8 mouse cellular contexts compared by ENCODE assay signal in the genomic region with DNA sequence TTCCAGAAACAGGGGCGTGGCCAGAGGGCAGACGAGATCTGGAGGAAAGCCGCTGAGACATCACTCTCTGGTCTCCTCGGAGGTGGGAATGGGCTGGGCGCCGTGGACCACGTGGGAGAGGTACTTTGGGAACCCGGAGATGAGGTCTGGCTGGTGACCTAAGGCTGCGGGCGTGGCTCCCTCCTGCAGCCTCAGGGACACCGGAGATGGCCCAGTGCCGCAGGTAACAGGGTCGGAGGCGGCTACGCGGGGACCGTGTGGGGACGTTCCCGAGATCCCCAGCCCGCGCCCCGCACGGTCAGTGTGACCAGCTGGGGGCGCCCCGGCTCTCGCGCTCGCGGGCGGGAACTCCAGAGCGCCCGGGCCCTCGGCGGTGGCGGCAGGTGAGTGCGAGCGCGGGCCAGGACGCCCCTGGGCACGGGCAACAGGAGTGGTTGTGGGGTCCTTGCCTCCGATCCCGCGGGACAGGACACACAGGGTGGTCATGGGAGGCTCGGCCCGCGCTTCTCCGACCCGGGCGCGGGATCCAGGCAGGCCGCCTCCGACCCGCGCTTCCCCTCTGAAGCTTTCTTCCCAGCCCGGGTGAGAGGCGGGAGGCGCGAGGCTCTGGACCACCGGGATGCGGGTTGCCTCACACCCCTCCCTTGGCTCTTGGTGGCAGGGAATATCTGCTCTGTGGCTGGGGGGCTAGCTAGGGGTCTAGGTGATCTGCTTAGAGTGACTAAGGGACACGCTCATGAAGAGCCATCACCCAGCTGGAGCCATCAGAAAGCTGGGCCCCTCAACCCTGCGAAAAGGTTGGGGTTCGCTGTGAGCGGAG. TPM values are rescaled to one million over a fixed set of nuclear protein-coding genes. Genes with fewer than 3 reads are reported as not detected.
DNase-seq lines count a peak whose midpoint lies in the region; ATAC-seq lines count a peak whose summit lies in the region.

A gene (plus strand): TSS at position 173 of the 820 bp plus-strand sequence.

- ATAC-seq in embryonic facial prominence, embryonic 14.5 days (ENCODE audit: low read depth): peak; percentile 73
- peak; percentile 57 for ATAC-seq in heart, embryonic 16.5 days (replicated peaks; ENCODE audit: extremely low read depth, insufficient read depth, low FRiP score)
- ATAC-seq in limb, embryonic 12.5 days (ENCODE audit: insufficient number of reproducible peaks, insufficient read depth, low FRiP score, low TSS enrichment, low read depth): peak; percentile 17; the same call in 1 of the 2 replicates

- no peaks in the 10 kb centered on the region for H3K9me3 ChIP-seq in embryonic facial prominence, embryonic 14.5 days (ENCODE audit: control insufficient read depth, low read length)
- no peaks in the 10 kb centered on the region for H3K9me3 ChIP-seq in heart, embryonic 16.5 days (replicated peaks; ENCODE audit: control insufficient read depth, low read length)
- H3K9me3 ChIP-seq in limb, embryonic 12.5 days: no peaks in the 10 kb centered on the region
- H3K9me3 ChIP-seq in midbrain, embryonic 10.5 days (replicated peaks): no peaks in the 10 kb centered on the region

- peak within 1 kb of the TSS; percentile 94 for H3K4me2 ChIP-seq in embryonic facial prominence, embryonic 14.5 days (ENCODE audit: low read depth, low read length)
- H3K4me2 ChIP-seq in heart, embryonic 16.5 days (ENCODE audit: low read depth, low read length): peak within 1 kb of the TSS; percentile 97
- peak within 1 kb of the TSS; percentile 83 for H3K4me2 ChIP-seq in limb, embryonic 12.5 days

- peak within 1 kb of the TSS; percentile 64 for H3K9ac ChIP-seq in embryonic facial prominence, embryonic 14.5 days (ENCODE audit: low read depth, low read length)
- H3K9ac ChIP-seq in heart, embryonic 16.5 days (ENCODE audit: low read length): peak within 1 kb of the TSS; percentile 76
- H3K9ac ChIP-seq in limb, embryonic 12.5 days (replicated peaks): peak within 1 kb of the TSS; percentile 67

- no peaks in the 10 kb centered on the region for H3K4me1 ChIP-seq in embryonic facial prominence, embryonic 14.5 days (ENCODE audit: control insufficient read depth, insufficient read depth, low read length)
- peaks cover 7% of the 10 kb centered on the region for H3K4me1 ChIP-seq in heart, embryonic 16.5 days (ENCODE audit: control insufficient read depth, insufficient read depth, low read length)
- H3K4me1 ChIP-seq in limb, embryonic 12.5 days (replicated peaks): peaks cover 12% of the 10 kb centered on the region
- H3K4me1 ChIP-seq in midbrain, embryonic 10.5 days: peaks cover 19% of the 10 kb centered on the region

- WGBS in embryonic facial prominence, embryonic 14.5 days: 6% methylated on average over 40 of the region's 64 CpGs
- WGBS in heart, embryonic 16.5 days: 4% methylated on average over 63 of the region's 64 CpGs
- WGBS in limb, embryonic 12.5 days: 3% methylated on average over 63 of the region's 64 CpGs
- 4% methylated on average over 59 of the region's 64 CpGs for WGBS in midbrain, embryonic 10.5 days

- DNase-seq in adrenal gland, adult (ENCODE audit: inconsistent age in 2 of 2, low spot score in 1 of 2): peak; percentile 69 to 83
- no peak for DNase-seq in adrenal gland, adult 8-10 months
- peak; percentile 79 for DNase-seq in adrenal gland, postnatal 25 days
- no peak for DNase-seq in embryonic facial prominence, embryonic 14.5 days (ENCODE audit: low spot score)
- DNase-seq in midbrain, embryonic 10.5 days (ENCODE audit: low spot score): peak; percentile 58
- peak; percentile 50 to 66 for DNase-seq in spleen, postnatal 14 days (ENCODE audit: low spot score in 2 of 2)

- H3K4me3 ChIP-seq in embryonic facial prominence, embryonic 14.5 days (ENCODE audit: low read depth, low read length): peak within 1 kb of the TSS; percentile 47
- H3K4me3 ChIP-seq in heart, embryonic 16.5 days (ENCODE audit: low read length): peak within 1 kb of the TSS; percentile 49
- peak within 1 kb of the TSS; percentile 40 for H3K4me3 ChIP-seq in limb, embryonic 12.5 days (replicated peaks)
- H3K4me3 ChIP-seq in midbrain, embryonic 10.5 days: peak within 1 kb of the TSS; percentile 59

- H3K27me3 ChIP-seq in embryonic facial prominence, embryonic 14.5 days (replicated peaks; ENCODE audit: control insufficient read depth, insufficient read depth, low read length): 0 out of 2 replicates have a peak, but pooled peaks cover 7% of the 10 kb centered on the region
- H3K27me3 ChIP-seq in heart, embryonic 16.5 days (ENCODE audit: control insufficient read depth, insufficient read depth, low read length): peaks cover 12% of the 10 kb centered on the region
- peaks cover 39% of the 10 kb centered on the region for H3K27me3 ChIP-seq in limb, embryonic 12.5 days
- H3K27me3 ChIP-seq in midbrain, embryonic 10.5 days (ENCODE audit: low read depth, poor library complexity, severe bottlenecking): peaks cover 76% of the 10 kb centered on the region

- H3K36me3 ChIP-seq in embryonic facial prominence, embryonic 14.5 days (ENCODE audit: control insufficient read depth, insufficient read depth, low read length): no peaks in the 10 kb centered on the region
- H3K36me3 ChIP-seq in heart, embryonic 16.5 days (ENCODE audit: control insufficient read depth, insufficient read depth): no peaks in the 10 kb centered on the region
- no peaks in the 10 kb centered on the region for H3K36me3 ChIP-seq in limb, embryonic 12.5 days
- H3K36me3 ChIP-seq in midbrain, embryonic 10.5 days: no peaks in the 10 kb centered on the region

- H3K27ac ChIP-seq in embryonic facial prominence, embryonic 14.5 days (replicated peaks; ENCODE audit: low read depth, low read length): no peak within 1 kb of the TSS
- no peak within 1 kb of the TSS for H3K27ac ChIP-seq in heart, embryonic 16.5 days (ENCODE audit: low read length)
- H3K27ac ChIP-seq in limb, embryonic 12.5 days: no peak within 1 kb of the TSS
- H3K27ac ChIP-seq in midbrain, embryonic 10.5 days (replicated peaks): peak within 1 kb of the TSS; percentile 82

RNA-seq across cellular contexts. Expression of the gene that starts here (rescaled TPM):
- 10 to 100 TPM in 2 of 4 experiments, 1 to 10 TPM in 2; 6.4 to 28.7 (median 14.2) TPM for total RNA-seq in adrenal gland, adult 8-10 months (2022)
- 5.4 and 8.4 TPM in 2 replicates for total RNA-seq in adrenal gland, postnatal 25 days (2021)
- 7.3 and 7.7 TPM in 2 replicates for polyA plus RNA-seq in embryonic facial prominence, embryonic 14.5 days (2014; fragmentation: Nextera tagmentation; extraction: Ambion mirVana)
- 5.0 and 5.9 TPM in 2 replicates for polyA plus RNA-seq in heart, embryonic 16.5 days (2015; fragmentation: Nextera tagmentation; extraction: Ambion mirVana)
- polyA plus RNA-seq in limb, embryonic 12.5 days (2016; fragmentation: Nextera tagmentation; extraction: Ambion mirVana): 3.2 and 4.4 TPM in 2 replicates
- 2.2 and 3.2 TPM in 2 replicates for polyA plus RNA-seq in midbrain, embryonic 10.5 days (2016; fragmentation: Nextera tagmentation; extraction: Ambion mirVana)

Comparison
In these comparisons a context has a peak if more than half of its experiments do, and no peak if none do; other contexts are left out.
1. DNase-seq: peak in adrenal gland, adult (2 of 2), adrenal gland, postnatal 25 days (single experiment), midbrain, embryonic 10.5 days (single experiment) and spleen, postnatal 14 days (2 of 2); none in adrenal gland, adult 8-10 months (single experiment) and embryonic facial prominence, embryonic 14.5 days (single experiment).
2. ATAC-seq: peak in every context shown above with its lines; median percentile 73 in embryonic facial prominence, embryonic 14.5 days; 57 in heart, embryonic 16.5 days; 17 in limb, embryonic 12.5 days.
3. Peak in every context shown above with its lines, with median percentiles within 50 percentile points of each other: H3K4me2 ChIP-seq, H3K4me3 ChIP-seq and H3K9ac ChIP-seq.